Mouse (Mus musculus) macrophage (primary cell): ENCODE measurements around the gene Srgn. TPM values are rescaled to one million over a fixed set of nuclear protein-coding genes. Genes with fewer than 3 reads are reported as not detected.
A peak's percentile ranks its signal among the peaks of the same experiment; 100 is the strongest.
"Not testable (repeated sequence)": the region's sequence is repeated elsewhere in the genome, so short reads cannot be mapped to it uniquely, and the experiment has no call there.

Experiments used
- H3K27ac ChIP-seq: fragments of 350-480 bp; formaldehyde crosslinking; 2 replicates; pipeline ENCODE4 v1.9.0; 2021
- H3K36me3 ChIP-seq: fragments of 350-480 bp; formaldehyde crosslinking; 2 replicates; pipeline ENCODE4 v1.9.0; 2021; ENCODE audit errors: inconsistent target
- H3K4me3 ChIP-seq: fragments of 350-480 bp; formaldehyde crosslinking; 2 replicates; pipeline ENCODE4 v1.9.0; 2021; ENCODE audit errors: inconsistent target
- H3K79me2 ChIP-seq: fragments of 350-480 bp; formaldehyde crosslinking; 2 replicates; pipeline ENCODE4 v1.9.0; 2021; ENCODE audit errors: inconsistent target
- WGBS: methylation state at CpG from one replicate; pipeline ENCODE4 v1.1.7; 2026; ENCODE audit warnings: inconsistent platforms; ENCODE audit not compliant: missing documents; 5-methylcytosine and 5-hydroxymethylcytosine counted together
- polyA plus RNA-seq: library from polyadenylated mRNA; stranded (reverse); fragments of 250-400 nt; gene quantifications from 3 replicates; pipeline ENCODE4 v1.2.4, GENCODE M21; 2018; ENCODE audit warnings: inconsistent platforms

The Srgn gene
- polyA plus RNA-seq, 1 experiment from 2014 or later: 438 TPM

DNA sequence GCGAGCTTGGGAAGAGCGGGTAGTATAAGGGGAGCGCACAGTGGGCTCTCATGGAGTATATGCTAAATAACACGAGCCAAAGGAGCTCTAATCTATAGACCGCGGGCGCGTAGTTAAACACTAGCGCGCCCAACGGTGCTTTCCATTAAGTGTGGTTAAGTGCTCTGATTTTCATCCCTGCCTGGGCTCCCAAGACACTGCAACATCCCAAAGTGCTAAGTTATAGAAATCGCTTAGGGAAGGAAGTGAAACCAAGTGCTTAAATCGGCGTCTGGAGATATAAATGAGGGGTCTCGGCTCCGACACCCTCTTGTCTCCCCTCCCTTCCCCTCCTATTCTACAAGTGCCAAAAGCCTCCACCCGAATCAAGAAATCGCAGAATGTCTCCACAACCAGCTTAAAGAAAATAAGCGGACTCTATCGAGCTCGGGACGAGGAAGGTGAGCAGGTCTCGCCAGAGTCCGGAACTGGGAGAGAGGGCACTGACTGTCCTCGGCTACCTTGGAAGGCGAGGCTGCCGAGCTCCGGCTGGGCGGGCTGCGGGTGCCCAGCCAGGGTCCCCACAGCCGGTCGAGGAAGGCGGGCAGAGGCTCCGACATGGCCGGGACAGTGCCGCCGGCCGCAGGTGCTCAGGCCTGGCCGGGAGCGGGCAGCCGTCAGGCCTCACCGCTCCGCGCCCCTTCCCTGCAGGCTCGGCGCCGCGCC is 41.2 kb downstream of the Srgn start:
- 1% methylated on average over 48 of the region's 48 CpGs for WGBS
- H3K79me2 ChIP-seq: peaks cover 52% of the 10 kb centered on the region
- no peaks in the 10 kb centered on the region for H3K36me3 ChIP-seq
- H3K27ac ChIP-seq: peak overlapping the region; percentile 86
- peak overlapping the region; percentile 82 for H3K4me3 ChIP-seq

- peaks cover 100% of the 10 kb centered on the region for H3K79me2 ChIP-seq
- H3K27ac ChIP-seq: no peak overlapping the region
- peaks cover 22% of the 10 kb centered on the region for H3K36me3 ChIP-seq
- WGBS: 92% methylated on average over 7 of the region's 7 CpGs
- no peak overlapping the region for H3K4me3 ChIP-seq
Observed at GRCm38 (mm10) chr10:62481108-62481852, 46.0 kb downstream of the Srgn start.

DNA sequence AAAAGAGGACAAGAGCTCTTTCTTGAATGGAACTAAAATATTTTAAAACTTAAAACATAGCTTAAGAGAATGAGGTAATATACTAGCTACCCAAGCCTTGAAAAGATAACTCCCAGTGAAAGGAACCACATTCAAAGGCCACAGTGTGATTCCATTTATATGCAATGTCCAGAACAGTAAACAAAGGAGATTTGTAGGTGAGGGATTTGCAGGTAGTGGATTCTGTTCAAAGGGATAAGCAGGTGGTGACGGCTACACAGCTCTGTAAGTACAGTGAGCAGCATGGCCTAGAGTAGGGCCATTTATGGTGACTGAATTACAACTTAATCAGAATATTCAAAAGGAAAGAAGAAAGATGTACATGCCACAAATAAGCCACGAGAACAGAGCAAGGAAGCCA is 50.3 kb downstream of the Srgn start:
- H3K36me3 ChIP-seq: peaks cover 40% of the 10 kb centered on the region

DNA sequence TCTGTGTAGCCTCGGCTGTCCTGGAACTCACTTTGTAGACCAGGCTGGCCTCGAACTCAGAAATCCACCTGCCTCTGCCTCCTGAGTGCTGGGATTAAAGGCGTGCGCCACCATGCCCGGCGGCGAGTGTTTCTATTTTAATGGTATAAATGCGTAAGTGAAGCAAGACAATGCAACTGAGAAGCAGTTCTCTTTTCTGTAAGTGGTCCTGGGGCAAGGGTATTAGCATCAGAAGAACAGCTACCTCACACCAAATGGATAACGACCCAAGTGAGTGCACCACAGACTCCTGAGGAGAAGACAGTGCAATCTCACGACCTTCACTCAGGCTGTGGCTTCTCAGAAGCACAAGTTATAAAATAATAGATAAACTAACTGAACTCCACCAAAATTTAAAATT is 52.3 kb downstream of the Srgn start:
- Histone ChIP-seq H3K36me3 (peaks cover 49% of the 10 kb centered on the region), H3K4me3 (no peak overlapping the region), H3K27ac (no peak overlapping the region), H3K79me2 (peaks cover 100% of the 10 kb centered on the region)
- WGBS: 97% methylated on average over 10 of the region's 10 CpGs

More for the DNA sequence above, 50.3 kb downstream of the Srgn start:
- Histone ChIP-seq H3K79me2 (peaks cover 100% of the 10 kb centered on the region), H3K27ac (no peak overlapping the region), H3K4me3 (no peak overlapping the region)
- 69% methylated on average over 2 of the region's 2 CpGs for WGBS

DNA sequence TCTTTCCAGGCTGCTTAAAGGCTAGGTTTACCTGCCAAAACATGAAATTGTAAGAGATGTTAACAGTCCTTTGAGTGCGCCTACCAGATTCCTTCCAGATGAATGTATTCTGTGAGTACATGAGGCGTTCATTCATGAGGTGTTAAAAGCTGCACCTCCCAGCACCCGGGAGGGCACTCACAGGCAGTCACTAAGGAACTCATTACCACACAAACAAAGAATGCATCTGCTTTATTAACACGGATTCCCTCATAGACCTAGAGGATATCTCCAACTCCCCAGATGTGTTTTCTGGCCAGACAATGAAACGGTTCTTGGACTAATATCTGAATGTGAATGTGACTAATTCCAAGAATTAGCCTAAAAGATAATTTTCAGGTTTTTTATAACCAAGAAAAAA is 56.1 kb downstream of the Srgn start:
- Histone ChIP-seq H3K36me3 (peaks cover 55% of the 10 kb centered on the region; the same call in 1 of the 2 replicates), H3K4me3 (no peak overlapping the region), H3K79me2 (peaks cover 100% of the 10 kb centered on the region), H3K27ac (no peak overlapping the region)
- 95% methylated on average over 5 of the region's 5 CpGs for WGBS

DNA sequence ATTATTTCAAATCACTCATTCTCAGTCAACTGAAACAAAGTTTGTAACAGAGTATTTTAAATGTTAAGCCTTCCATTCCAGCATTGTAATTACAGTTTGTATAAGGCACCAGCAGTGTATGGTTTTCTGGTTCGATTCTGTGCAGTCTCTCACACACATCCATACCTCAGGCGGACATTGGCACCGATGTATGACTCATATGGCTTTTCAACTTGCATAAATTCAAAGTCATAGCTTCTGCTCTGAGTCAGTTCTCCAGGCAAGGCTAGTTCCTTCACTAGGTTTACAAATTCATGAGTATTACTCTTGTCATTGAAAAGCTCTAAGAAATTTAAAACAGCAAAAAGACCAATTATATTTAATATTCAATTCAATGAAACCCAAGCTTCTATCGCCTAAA is 57.5 kb downstream of the Srgn start:
- Histone ChIP-seq H3K36me3 (peaks cover 52% of the 10 kb centered on the region; the same call in 1 of the 2 replicates), H3K79me2 (peaks cover 100% of the 10 kb centered on the region), H3K4me3 (no peak overlapping the region), H3K27ac (no peak overlapping the region)
- 81% methylated on average over 4 of the region's 4 CpGs for WGBS

DNA sequence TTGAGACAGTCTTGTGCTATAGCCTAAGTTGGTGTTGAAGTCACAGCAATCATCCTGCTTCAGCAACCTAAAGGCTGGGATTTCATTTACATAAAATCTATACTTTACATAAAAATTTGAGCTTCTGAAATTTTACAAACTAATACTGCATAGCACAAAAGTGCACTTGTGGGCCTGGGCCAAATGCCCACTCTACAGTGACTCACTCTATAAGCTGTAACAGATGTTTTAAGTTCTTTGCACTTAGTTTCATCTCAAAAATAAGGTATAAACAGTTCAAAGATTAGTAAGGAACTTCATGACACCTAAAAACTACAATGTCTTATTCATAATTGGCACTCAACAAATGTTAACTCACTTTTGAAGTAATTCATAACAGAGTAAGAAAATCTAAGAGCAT is 65.9 kb downstream of the Srgn start:
- H3K36me3 ChIP-seq: peaks cover 81% of the 10 kb centered on the region
- H3K79me2 ChIP-seq: peaks cover 46% of the 10 kb centered on the region
- no peak overlapping the region for H3K27ac ChIP-seq
- H3K4me3 ChIP-seq: no peak overlapping the region

GRCm38 (mm10) chr10:62452001-62452400 is 75.2 kb downstream of the Srgn start:
- H3K79me2 ChIP-seq: peaks cover 18% of the 10 kb centered on the region
- WGBS: 91% methylated on average over 7 of the region's 11 CpGs
- not testable (repeated sequence) for H3K27ac ChIP-seq, H3K4me3 ChIP-seq
- peaks cover 30% of the 10 kb centered on the region for H3K36me3 ChIP-seq

GRCm38 (mm10) chr10:62450280-62450640 is 77.0 kb downstream of the Srgn start:
- Histone ChIP-seq H3K36me3 (peaks cover 28% of the 10 kb centered on the region), H3K4me3 (peak overlapping the region; percentile 90), H3K27ac (peak overlapping the region; percentile 97), H3K79me2 (peaks cover 18% of the 10 kb centered on the region)
- WGBS: 33% methylated on average over 16 of the region's 18 CpGs

DNA sequence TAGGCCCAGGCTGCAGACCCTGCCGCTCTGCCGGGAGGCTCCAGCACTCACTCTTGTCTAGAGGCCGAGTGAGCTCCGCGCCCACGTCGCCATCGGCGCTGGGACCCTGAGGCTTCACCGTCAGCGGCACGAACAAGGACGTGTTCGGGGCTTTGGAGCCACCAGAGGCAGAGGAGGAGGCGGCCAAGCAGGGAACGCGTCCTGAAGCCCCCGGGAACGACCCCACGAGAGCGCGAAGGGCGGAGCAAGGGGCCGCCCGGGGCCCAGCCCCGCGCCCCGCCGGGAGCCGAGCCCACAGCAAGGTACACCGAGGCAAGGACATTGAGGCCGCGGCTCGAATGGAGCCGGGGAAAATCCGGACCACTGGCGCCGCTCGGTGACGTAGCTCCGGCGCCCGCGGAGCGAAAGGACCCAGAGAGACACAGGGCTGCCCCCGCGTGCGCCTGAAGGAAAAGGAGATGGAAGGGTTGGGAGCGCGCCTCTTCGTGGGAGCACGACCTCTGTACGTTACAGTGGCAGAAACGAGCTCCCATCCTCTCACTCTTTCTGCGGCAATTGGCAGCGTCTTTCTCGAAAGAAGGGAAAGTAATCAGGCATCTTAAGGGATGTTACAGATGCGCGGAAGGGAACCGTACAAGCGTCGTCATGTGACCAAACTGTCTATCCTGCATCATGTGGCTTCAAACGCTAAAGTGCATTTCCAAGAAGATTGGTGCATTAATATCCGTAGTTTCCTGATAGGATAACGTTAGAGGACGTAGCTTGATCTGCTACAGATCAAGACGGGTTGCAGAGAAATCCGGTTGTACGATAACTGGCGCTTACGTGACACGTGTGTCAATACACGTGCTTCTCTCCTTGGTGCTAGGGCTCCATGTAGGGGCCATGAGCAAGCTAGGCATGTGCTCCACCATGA is 77.6 kb downstream of the Srgn start, which contains the start of the genes 4930507D05Rik and Supv3l1:
Gene 4930507D05Rik (plus strand): TSS at position 126 of the 916 bp plus-strand sequence.
Gene Supv3l1 (minus strand): TSS at position 375 of the 916 bp plus-strand sequence.
- peak within 1 kb of the TSS; percentile 97 for H3K27ac ChIP-seq
- peaks cover 28% of the 10 kb centered on the region for H3K36me3 ChIP-seq
- under 1% methylated on average over 73 of the region's 73 CpGs for WGBS
- peak within 1 kb of the TSS; percentile 90 for H3K4me3 ChIP-seq
- H3K79me2 ChIP-seq: peaks cover 18% of the 10 kb centered on the region

Other genes with a start within 250 kb of the Srgn start
- 41.4 to 62.1 TPM (median 46.7 TPM) in 3 replicates for gene Hk1, start 147.5 kb downstream of the Srgn start, polyA plus RNA-seq
- not detected in 3 replicates for gene Hkdc1, start 105.0 kb downstream of the Srgn start, polyA plus RNA-seq
- gene 4930507D05Rik, start 78.0 kb downstream of the Srgn start, polyA plus RNA-seq: 0.26 TPM in 1 of 3 replicates, not detected in the others
- 9.8 to 13.0 TPM (median 12.9 TPM) in 3 replicates for gene Supv3l1, start 77.7 kb downstream of the Srgn start, polyA plus RNA-seq
- gene Vps26a, start 40.6 kb downstream of the Srgn start, polyA plus RNA-seq: 167 to 346 TPM (median 178 TPM) in 3 replicates
- gene Kif1bp, start 51.0 kb upstream of the Srgn start, polyA plus RNA-seq: 28.5 to 32.9 TPM (median 28.8 TPM) in 3 replicates
- 29.8 to 93.3 TPM (median 43.4 TPM) in 3 replicates for gene Ddx21, start 74.8 kb upstream of the Srgn start, polyA plus RNA-seq
- gene Ddx50, start 123.8 kb upstream of the Srgn start, polyA plus RNA-seq: 43.9 to 56.0 TPM (median 44.3 TPM) in 3 replicates
- gene Stox1, start 198.7 kb upstream of the Srgn start, polyA plus RNA-seq: not detected in 3 replicates